Mouse (Mus musculus): ENCODE measurements around the gene Mapk9.

The Mapk9 gene

DNA sequence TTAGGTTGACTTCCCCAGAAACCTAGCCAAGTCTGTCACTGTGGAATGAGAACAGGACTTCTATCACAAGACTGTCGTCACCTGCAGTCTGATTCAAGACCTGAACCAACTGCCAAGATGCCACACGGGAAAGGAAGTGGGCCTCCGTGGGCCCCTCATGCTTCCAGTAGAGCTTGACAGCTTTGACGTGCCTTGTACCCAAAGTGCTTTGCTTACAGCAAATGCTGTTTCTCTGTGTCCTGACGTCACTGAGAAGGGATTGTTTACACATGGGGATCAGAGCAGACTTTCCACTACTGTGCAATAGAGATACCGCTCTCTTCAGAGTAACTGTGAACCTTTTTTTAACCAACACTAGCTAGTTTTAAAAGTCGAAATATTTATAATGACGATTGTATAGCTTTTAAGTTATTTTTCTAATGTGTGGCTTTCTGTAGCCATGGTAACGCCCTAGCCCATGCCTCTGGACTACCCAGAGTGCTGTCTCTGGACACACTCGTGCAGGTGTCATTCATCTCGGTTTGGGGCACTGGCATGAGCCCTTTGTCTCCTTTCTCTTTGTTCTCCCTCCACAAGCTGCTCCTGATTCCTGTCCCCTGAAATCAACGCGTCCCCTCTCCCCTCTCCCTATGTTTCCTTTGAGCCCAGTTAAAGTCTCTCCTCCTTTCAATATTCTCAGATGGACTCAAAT lies 8.7 kb upstream of the Mapk9 start:
- in situ Hi-C loops (cut with MboI; ENCODE audit: low sequenced_read_pairs) = no loop called here

DNA sequence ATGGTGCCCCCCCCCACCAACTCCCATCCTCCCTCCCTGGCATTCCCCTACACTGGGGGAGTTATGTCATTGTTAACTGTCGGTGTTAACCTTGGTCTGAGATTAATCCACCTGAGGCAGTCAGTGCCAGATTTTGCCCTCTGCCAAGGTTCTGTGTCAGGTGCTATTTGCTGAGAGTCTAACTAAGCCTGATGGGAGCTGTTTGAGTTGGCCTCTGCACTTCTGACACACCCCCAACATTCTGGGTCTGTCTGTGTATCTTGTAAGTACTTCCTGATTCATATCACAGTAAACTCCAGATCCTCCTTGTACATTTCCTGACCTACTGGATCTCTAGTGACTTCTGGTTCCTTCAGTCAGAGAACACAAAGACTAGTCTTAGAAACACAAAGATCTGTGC lies 5.9 kb upstream of the Mapk9 start:
- in situ Hi-C loops (cut with MboI; ENCODE audit: low sequenced_read_pairs) = no loop called here

DNA sequence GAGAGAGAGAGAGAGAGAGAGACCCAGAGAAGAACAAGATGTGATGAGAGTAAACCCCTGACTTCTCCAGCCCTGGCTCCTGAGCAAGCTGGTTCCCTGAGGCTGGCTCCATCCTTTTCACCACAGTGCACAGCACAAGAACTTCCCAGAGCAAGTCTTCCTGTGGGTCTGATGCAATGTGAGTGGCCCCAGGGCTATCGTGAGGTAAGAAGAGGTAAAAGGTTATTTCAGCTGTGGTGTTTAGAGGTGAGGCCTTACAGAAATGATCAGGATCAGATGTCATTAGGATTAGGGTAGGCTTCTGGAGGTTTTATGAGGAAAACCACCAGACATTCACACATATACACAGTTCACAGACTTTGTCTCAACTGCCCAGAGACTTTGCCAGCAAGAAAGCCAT lies 4.7 kb upstream of the Mapk9 start:
- in situ Hi-C loops (cut with MboI; ENCODE audit: low sequenced_read_pairs) = no loop called here

DNA sequence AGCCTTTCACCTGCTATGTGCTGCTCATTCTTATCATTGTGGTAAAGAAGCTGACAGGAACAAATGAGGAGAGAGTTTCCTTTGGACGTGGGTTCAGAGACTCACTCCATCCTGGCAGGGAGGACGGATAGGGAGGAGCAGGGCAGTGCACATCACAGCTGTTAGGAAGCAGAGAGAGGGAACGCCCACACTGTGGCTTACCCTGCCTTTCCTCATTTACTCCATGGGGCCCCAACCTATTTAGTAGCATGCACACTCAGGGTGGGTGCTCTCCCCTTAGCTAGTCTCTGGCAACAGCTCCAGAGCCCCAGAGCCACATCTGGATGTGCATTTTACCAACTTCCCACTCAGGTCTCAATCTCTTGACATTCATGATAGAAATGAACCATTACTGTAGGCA lies 3.8 kb upstream of the Mapk9 start:
- in situ Hi-C loops (cut with MboI; ENCODE audit: low sequenced_read_pairs) = no loop called here

DNA sequence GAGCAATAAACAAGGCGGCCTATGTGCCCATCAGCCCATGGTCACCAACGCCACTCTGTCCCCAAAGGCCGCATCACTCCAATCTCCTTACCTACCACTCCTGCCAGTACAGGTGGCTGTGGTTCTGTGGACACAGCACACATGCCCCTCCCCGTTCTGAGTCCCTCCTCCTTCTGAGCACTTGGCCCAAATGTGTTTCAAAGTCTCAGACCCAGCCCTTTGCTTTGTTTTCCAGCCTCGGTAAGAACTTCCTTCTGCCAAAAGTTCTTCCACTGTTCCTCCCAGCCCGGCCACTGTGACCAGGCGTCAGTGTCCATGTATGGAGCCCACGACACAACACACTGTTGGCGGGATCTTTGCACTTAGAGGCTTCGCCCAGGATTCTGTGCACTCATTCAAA lies 2.2 kb upstream of the Mapk9 start:
- in situ Hi-C loops (cut with MboI; ENCODE audit: low sequenced_read_pairs) = no loop called here

DNA sequence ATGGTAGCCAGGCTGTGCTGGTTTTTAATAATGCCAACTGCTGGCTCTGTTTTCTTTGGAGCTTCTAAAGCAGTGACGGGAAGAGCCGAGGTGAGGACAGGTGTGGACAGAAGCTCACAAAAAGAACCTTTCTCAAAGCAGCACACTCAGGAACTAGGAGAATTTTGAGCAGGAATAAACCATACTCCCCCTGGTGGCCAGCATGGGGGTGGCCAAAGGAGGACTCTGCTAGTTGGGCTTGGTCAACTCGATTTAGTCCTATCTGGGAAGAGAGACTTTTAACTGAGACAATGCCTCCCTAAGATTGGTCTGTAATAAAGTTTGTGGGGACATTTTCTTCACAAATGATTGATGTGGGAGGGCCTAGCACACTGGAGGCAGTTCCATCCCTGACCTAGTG lies 1.6 kb upstream of the Mapk9 start:
- in situ Hi-C loops (cut with MboI; ENCODE audit: low sequenced_read_pairs) = no loop called here

DNA sequence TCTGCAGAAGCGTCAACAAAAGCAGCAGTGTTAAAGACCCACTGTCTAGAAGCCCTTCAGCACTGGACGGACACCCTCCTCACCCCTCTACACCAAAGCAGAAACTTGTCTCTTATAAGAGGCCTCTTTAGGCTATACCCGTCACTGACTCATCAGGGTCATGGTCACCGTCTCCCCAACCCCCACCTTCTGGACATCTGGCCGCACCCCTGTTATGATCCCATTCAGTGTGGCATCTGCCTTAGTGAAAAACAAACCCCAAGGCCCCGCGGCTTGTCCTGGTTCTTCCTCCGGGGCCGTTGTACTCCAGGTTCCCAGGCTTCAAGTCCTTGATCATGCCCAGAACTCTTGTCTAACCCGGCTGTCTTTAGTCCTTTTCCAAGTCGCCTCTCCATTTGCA lies 593 bp upstream of the Mapk9 start:
- in situ Hi-C loops (cut with MboI; ENCODE audit: low sequenced_read_pairs) = no loop called here

DNA sequence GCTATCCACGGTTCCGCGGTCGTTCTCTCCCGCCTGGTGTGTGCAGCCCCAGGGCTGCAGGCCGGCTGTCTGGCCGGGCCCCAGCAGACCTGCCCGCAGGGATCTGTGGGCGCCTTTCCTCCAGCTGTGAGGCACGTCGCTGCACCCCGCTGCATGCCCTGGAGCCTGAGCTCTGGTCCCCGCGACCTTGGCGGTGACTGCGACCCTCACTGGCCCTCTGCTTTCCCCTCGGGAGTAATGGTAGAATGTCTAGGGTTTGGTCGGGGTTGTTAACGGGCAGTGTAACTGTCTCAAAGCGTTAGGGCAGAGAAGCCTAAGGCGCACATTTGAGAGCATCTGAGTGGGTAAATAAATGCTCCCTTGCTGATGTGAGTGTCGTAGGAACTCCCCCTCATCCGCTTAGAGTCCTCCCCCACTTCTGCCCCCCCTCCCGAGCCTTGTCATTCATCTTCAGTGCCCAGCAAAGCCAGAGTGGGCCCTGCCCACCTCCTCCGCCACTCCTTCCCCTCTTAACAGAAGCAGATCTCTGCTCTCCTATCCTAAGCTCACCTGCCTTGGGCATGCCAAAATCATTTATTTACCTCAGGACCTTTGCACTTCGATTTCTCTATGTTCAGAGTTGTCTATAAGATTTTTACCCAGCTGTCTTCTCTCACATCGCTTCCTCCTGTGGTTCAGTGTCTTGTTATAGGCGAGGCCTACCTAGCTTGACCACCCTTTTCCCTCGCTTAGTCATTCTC lies 690 bp downstream of the Mapk9 start:
- in situ Hi-C loops (cut with MboI; ENCODE audit: low sequenced_read_pairs) = no loop called here

DNA sequence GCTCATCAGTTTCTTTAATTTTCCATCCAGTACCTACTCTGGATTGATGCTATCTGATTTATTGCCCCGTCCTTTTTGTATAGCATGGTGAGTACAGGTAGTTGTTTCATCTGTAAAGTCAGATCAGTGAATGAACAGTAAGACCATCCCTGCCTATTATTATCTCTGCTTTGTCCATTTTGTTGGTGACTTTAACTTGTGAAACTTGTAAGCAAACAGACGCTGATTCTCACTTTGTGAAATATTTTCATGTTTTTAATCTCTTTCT lies 1.2 kb downstream of the Mapk9 start:
- in situ Hi-C loops (cut with MboI; ENCODE audit: low sequenced_read_pairs) = no loop called here

DNA sequence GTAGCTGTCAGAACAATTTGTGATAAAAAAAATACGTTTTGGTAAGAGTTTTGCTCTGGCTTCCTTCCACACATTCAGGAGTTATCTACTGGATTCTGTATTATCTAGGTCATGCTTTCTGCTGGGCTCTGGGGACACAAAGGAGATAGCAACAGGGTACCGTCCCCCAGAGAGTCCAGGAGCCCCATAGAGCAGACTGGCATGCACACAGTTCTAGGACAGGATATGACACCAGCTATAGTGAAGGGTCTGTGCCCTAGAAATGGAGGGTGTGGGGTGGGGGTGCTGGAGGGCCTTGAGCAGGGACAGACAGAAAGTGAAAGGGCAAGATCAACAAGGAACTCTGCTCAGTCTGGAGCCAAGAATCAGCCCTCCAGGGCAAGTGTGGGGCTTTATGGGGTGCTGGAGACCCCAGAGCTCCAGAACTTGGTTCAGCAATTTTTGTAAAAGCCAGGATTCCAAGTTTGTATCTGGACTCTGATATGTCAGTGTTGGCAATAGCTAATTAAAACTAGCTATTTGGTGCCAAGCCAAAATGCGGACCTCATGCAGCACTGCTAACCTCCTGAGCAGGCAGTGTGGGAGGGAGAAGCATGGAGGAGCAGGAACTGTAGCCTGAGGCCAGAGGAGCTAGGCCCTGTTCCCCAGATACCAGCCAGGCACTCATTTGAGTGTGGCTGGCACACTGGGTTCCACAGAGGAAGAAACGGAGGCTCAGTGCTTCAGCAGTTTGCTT lies 1.7 kb downstream of the Mapk9 start:
- in situ Hi-C loops (cut with MboI; ENCODE audit: low sequenced_read_pairs) = no loop called here

DNA sequence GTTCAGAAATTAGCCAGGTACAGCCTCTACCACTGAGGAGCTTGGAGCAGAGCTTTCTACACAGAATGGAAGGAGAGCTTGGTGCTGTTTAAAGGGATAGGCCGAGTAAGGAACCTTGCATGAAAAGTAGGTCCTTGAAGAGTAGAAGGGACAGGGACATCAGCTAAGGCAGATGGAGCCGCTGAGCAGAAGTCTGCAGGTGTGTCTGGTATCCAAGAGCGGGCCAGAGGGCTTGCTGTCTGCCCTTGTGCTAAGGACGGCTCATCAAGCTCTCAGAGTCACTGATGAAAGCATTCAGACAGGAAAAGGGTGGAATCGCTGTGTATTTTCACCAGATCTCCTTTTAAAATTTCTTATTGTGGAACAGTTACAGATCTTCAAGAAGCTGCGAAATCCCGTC lies 3.8 kb downstream of the Mapk9 start:
- in situ Hi-C loops (cut with MboI; ENCODE audit: low sequenced_read_pairs) = no loop called here

DNA sequence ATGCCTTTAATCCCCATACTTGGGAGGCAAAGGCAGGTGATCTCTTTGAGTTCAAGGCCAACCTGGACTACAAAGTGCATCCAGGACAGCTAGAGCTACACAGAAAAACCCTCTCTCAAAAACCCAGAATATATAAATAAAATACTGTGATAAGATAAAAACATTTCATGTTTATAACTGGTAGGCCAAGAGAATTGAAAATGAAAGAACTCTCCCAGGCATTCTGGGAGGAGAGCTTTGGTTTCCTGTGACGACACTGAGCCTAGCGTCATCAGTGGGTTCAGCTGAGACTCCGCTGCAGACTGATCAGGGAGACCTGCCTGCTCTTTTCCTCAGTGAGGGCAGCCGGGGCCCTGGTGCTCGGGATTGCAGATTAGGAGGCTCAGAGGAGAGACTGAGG lies 8.6 kb downstream of the Mapk9 start:
- in situ Hi-C loops (cut with MboI; ENCODE audit: low sequenced_read_pairs) = no loop called here

DNA sequence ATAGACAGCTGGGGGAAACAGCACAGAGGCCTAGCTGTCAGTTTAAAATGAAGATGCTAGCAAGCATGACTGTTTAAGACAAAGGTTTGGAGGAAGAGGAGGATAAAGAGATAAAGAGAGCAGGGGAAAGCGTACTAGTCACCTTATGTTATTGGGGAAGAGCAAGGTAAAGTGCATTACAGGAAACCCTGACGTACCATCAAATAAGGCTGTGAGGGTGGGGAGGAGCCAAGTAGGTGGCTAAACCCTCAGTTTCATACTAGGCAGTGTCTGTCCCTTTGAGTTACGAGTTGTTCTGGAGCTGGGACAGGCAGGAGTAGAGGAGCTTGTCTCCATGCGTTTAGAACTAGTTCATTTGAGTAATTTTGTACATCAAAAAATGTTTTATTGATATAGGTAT lies 14.6 kb downstream of the Mapk9 start:
- in situ Hi-C loops (cut with MboI; ENCODE audit: low sequenced_read_pairs) = loop anchor here (10.0 kb wide), 1 partner anchor 146 kb away; the partner anchor contains the start of gene Cnot6

DNA sequence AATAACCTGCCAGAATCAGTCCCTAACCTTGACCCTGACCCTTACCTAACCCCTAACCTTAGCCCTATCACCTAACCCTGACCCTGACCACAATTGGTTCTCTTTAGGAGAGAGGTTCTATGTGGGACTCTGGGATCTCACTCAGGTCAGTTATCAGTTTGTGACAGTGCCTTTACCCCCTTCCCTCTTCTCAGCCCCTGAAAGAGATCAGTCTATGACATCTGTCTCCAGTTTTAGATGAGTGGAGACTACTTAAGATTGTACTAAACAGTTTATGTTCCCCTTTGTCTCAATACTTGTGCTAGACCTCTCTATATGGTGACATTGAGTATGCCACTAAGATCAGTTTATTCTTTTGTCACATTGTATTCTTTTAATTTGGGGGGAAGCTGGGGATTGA lies 17.4 kb downstream of the Mapk9 start:
- in situ Hi-C loops (cut with MboI; ENCODE audit: low sequenced_read_pairs) = loop anchor here (10.0 kb wide), 1 partner anchor 149 kb away; the partner anchor contains the start of gene Cnot6

DNA sequence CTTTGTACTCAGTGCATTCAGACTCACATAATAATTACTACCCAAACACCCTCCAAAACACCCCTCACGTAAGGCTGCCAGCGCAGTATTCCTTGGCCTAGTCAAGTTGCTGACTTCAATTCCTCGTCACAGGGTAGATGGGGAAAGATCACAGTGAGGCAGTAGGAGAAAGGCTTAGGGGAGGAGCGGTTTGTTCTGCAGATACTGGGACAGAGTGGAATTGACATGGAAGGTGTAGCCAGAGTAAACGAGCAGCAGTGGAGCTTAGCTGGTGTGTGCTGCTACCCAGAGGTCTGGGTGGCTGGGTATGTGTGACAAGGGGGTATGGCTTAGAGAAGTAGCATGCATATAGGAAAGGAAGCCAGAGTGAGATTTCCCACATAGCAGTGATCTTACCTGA lies 20.8 kb downstream of the Mapk9 start:
- in situ Hi-C loops (cut with MboI; ENCODE audit: low sequenced_read_pairs) = loop anchor here (10.0 kb wide), 1 partner anchor 153 kb away; the partner anchor contains the start of gene Cnot6

DNA sequence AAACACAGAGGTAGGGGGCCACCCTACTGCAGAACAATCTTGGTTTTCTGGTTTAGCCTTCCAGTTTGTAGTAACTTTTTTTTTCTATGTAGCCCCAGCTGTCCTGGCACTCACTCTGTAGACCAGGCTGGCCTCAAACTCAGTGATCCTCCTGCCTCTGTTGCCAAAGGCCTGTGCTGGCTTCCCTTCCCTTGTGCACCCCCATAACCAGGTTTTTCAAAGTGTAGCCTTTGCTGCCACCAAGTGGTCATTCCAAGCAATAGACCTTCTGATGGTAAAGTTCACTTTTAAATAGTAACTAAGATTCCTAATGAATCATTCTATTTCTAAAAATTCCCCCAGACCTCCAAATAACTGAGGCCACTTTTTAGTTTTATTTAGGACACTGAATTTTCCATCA lies 23.2 kb downstream of the Mapk9 start:
- in situ Hi-C loops (cut with MboI; ENCODE audit: low sequenced_read_pairs) = loop anchor here (10.0 kb wide), 1 partner anchor 155 kb away; the partner anchor contains the start of gene Cnot6

DNA sequence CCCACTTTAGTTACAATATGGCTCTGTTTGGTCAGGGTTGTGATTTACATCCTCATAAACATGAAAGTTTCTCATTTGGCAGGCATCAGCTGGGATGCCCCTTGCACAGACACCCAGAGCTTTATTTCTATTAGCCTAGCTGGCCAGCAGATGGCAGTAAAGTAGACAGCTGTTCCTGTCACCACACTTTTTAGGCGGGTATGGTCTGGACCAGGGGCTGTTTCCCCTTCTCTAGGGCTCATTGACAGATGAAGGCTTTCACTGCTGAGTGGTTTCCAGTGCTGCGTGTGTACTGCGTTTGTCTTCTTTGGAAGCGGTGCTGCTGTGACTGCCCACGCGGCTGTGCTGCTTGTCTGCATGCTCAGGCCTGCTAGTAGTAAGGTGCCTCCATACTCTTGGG lies 25.4 kb downstream of the Mapk9 start:
- in situ Hi-C loops (cut with MboI; ENCODE audit: low sequenced_read_pairs) = no loop called here

DNA sequence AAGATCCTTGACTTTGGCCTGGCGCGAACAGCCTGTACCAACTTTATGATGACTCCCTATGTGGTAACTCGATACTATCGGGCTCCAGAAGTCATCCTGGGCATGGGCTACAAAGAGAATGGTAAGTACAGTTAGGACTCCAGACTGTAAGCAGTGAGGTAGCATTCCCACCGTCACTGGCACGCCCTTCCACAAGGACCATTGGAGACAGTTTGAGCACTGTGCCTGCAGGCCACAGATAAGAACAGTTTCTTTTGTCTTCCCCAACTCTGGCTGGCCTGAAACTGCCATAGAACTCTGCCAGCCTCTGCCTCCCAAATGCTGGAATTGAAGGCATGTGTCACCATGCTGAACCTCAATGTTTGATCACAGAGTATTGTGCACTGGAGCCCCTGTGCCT lies 26.2 kb downstream of the Mapk9 start:
- in situ Hi-C loops (cut with MboI; ENCODE audit: low sequenced_read_pairs) = no loop called here

DNA sequence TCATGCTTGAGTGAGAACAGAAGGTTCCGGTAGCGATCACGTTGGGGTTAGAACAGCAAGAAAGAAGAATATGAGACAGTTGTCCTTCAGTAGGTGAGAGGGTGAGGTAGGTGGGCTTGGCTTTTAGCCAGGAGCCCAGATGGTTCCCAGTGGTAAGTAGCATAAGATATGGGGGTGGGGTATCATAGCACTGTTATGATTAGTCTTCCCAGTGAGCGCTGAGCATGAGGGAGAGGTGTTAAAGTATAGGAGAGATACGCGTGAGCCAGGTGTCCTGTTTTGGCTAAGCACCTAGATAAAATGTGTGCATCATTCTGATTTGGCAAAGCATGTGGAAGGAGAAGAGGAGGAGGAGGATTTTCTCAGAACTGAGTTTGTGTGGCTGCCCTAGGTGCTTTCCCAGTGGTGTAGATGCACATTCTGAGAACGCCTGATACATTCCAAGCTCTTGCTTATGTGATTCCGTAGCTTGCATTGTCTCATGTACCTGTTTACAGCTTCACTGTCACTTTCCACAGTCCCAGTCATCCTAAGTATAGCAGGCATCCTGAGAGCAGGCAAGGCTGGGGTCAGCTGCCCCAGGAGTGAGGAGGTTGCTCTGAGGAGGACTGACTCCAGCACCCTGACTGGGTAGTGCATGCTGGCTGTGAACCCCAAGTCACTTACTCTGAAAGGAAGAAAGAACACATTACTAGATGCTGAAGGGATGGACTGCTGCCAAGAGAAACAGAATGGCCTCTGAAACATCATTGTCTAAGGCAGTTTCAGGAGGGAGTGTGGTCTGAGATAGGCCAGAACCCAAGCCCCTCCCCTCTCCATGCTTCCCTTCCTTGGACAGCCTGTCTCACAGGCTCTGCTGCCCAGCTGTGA lies 30.6 kb downstream of the Mapk9 start:
- in situ Hi-C loops (cut with MboI; ENCODE audit: low sequenced_read_pairs) = no loop called here

DNA sequence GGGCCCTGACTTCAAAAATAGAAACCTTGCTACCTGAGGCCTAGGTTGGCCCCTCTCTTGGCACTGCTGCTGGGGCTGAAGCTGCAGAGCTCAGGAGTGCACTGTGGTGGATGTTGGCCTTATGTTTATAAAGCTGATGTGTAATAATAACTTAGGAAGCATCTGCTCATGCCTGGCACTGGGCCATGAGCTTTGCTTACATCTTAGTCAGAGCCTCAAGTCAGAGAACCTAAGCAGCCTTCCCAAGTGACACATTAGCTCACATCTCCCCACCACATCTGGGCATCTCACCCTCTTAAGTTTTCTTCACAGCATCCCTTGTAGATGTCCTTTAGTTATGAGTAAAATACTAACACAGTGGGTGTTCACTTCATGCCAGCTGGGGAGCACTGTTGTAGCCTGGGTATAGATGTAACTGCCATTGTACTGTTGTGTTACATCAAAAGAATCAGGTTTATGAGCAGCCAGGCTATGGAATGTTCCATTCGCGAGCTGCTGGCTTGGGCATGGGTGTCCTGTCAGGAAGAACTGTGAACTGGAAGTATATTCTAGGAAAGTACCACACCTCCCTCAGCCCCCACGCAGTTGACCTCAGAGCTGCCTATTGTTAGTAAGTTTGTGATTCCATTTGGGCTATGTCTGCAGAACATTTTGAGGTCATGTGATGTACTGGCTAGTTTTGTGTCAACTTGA lies 33.5 kb downstream of the Mapk9 start:
- in situ Hi-C loops (cut with MboI; ENCODE audit: low sequenced_read_pairs) = no loop called here

DNA sequence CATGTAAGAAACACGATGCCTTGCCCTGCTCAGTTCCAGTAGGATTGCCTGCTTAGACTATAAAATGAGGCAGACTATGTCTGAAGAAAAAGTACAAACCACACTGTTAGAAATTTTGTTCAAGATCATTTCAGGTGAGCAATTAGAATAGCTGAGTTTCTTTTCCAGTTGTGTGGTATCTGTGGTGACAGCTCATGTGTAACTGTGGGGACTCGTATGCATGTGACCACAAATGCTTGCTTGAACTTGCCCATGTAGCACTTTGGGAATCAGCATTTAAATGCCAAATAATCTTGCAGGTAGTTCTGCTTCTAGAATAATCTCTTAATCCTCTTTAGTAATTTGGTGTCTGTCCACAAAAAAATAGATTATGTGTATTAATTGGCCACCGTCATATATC lies 36.8 kb downstream of the Mapk9 start:
- in situ Hi-C loops (cut with MboI; ENCODE audit: low sequenced_read_pairs) = no loop called here
